Comparison of ENCODE assay signal across 8 mouse cellular contexts in the genomic region with DNA sequence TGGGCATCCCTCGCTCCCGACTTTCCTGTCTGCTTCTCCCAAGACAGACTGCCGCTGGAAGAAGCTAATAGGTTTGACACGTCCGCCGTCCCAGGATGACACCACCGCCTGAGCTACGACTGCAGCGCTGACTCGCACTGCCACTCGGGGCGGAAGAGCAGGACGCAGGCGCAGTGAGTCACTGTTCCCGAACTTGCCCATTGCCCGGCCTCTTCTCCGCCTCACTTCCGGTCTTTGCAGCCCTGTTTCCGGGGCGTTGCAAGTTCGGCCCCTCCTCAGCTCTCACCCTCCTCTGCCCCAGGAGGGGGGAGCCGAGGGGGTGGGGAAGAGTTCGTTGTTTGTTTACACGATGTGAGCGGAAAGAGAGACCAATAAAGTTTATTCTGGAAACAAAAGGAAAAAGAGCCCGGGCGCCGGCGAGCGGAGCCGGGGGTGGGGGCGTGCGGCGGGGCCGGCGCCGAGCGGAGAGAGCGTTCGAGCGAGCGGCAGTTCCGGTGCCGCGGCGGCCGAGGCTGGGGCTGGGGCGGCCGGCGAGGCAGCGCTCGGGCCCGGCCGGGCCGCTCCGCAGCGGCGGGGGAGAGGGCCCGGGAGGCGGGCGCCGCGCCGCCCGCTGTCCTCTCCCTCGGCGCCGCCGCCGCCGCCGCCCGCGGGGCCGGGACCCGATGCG. TPM values are rescaled to one million over a fixed set of nuclear protein-coding genes. Genes with fewer than 3 reads are reported as not detected.
A peak's percentile ranks its signal among the peaks of the same experiment; 100 is the strongest.
DNase-seq lines count a peak whose midpoint lies in the region; ATAC-seq and TF ChIP-seq lines count a peak whose summit lies in the region.

No protein-coding gene starts in this region.

- ATAC-seq in embryonic facial prominence, embryonic 15.5 days (ENCODE audit: insufficient number of reproducible peaks, low FRiP score, low TSS enrichment, low read depth) = peak; percentile 98
- peak; percentile 98 for ATAC-seq in limb, embryonic 14.5 days (ENCODE audit: low FRiP score, low read depth)
- peak; percentile 99 for ATAC-seq in midbrain, postnatal 0 days (ENCODE audit: low FRiP score)

- H3K36me3 ChIP-seq in embryonic facial prominence, embryonic 15.5 days = no peaks in the 10 kb centered on the region
- no peaks in the 10 kb centered on the region for H3K36me3 ChIP-seq in limb, embryonic 14.5 days (ENCODE audit: control insufficient read depth, insufficient read depth, low read length)
- H3K36me3 ChIP-seq in midbrain, postnatal 0 days (ENCODE audit: insufficient read depth, low read length) = no peaks in the 10 kb centered on the region

- WGBS in bone marrow, adult 2 months = 5% methylated on average over 76 of the region's 77 CpGs
- WGBS in embryonic facial prominence, embryonic 15.5 days = under 1% methylated on average over 54 of the region's 77 CpGs
- 1% methylated on average over 33 of the region's 77 CpGs for WGBS in limb, embryonic 14.5 days
- under 1% methylated on average over 38 of the region's 77 CpGs for WGBS in midbrain, postnatal 0 days

- peak overlapping the region; percentile 69 for H3K4me2 ChIP-seq in embryonic facial prominence, embryonic 15.5 days (replicated peaks)
- H3K4me2 ChIP-seq in limb, embryonic 14.5 days (replicated peaks; ENCODE audit: low read depth, low read length, severe bottlenecking) = peak overlapping the region; percentile 81
- H3K4me2 ChIP-seq in midbrain, postnatal 0 days (ENCODE audit: low read depth, low read length, poor library complexity, severe bottlenecking) = peak overlapping the region; percentile 64

- no peaks in the 10 kb centered on the region for H3K9me3 ChIP-seq in embryonic facial prominence, embryonic 15.5 days (replicated peaks)
- no peaks in the 10 kb centered on the region for H3K9me3 ChIP-seq in limb, embryonic 14.5 days (ENCODE audit: control insufficient read depth, low read length)
- no peaks in the 10 kb centered on the region for H3K9me3 ChIP-seq in midbrain, postnatal 0 days (ENCODE audit: low read length)

- TF ChIP-seq CTCF in bone marrow, adult 2 months (IDR thresholded peaks at IDR 0.05; ENCODE audit: control insufficient read depth, insufficient read depth, low read length) = no peak
- TF ChIP-seq CTCF in midbrain, postnatal 0 days (IDR thresholded peaks at IDR 0.05) = peak; percentile 54

- DNase-seq in 416B (ENCODE audit: low read depth) = peak; percentile 99
- DNase-seq in heart, adult 8-10 months (ENCODE audit: low spot score) = peak; percentile 98
- peak; percentile 98 for DNase-seq in kidney, adult 9 months
- peak; percentile 98 for DNase-seq in limb, embryonic 14.5 days (ENCODE audit: low spot score)
- peak; percentile 99 for DNase-seq in midbrain, postnatal 0 days (ENCODE audit: low spot score)
- peak; percentile 87 to 93 for DNase-seq in spleen, postnatal 14 days (ENCODE audit: low spot score in 2 of 2)

- TF ChIP-seq POLR2A in bone marrow, adult 2 months (IDR thresholded peaks at IDR 0.05; ENCODE audit: borderline replicate concordance, control insufficient read depth, low read depth, low read length) = peak; percentile 98
- TF ChIP-seq POLR2A in limb, embryonic 14.5 days (IDR thresholded peaks at IDR 0.05; ENCODE audit: borderline replicate concordance, extremely low read depth, insufficient read depth, insufficient read length) = peak; percentile 92; the same call in 1 of the 2 replicates

- peak overlapping the region; percentile 100 for H3K4me3 ChIP-seq in bone marrow, adult 2 months (replicated peaks; ENCODE audit: control insufficient read depth, low read depth, low read length)
- H3K4me3 ChIP-seq in embryonic facial prominence, embryonic 15.5 days (replicated peaks) = peak overlapping the region; percentile 89
- peak overlapping the region; percentile 92 for H3K4me3 ChIP-seq in limb, embryonic 14.5 days (replicated peaks; ENCODE audit: low read length)
- H3K4me3 ChIP-seq in midbrain, postnatal 0 days (ENCODE audit: low read depth, low read length) = peak overlapping the region; percentile 88

- no peaks in the 10 kb centered on the region for H3K27me3 ChIP-seq in embryonic facial prominence, embryonic 15.5 days
- no peaks in the 10 kb centered on the region for H3K27me3 ChIP-seq in limb, embryonic 14.5 days (ENCODE audit: control insufficient read depth, insufficient read depth, low read length)
- no peaks in the 10 kb centered on the region for H3K27me3 ChIP-seq in midbrain, postnatal 0 days (ENCODE audit: insufficient read depth, low read length)

- peak overlapping the region; percentile 93 for H3K27ac ChIP-seq in bone marrow, adult 2 months (ENCODE audit: control insufficient read depth, insufficient read depth, low read depth, low read length, poor library complexity)
- peak overlapping the region; percentile 99 for H3K27ac ChIP-seq in embryonic facial prominence, embryonic 15.5 days (replicated peaks)
- H3K27ac ChIP-seq in limb, embryonic 14.5 days (replicated peaks; ENCODE audit: low read depth, low read length) = peak overlapping the region; percentile 99
- H3K27ac ChIP-seq in midbrain, postnatal 0 days (ENCODE audit: low read depth, low read length) = peak overlapping the region; percentile 97

- peaks cover 6% of the 10 kb centered on the region for H3K4me1 ChIP-seq in bone marrow, adult 2 months (ENCODE audit: control insufficient read depth, insufficient read depth, low read length)
- H3K4me1 ChIP-seq in embryonic facial prominence, embryonic 15.5 days = peaks cover 26% of the 10 kb centered on the region
- H3K4me1 ChIP-seq in limb, embryonic 14.5 days (ENCODE audit: control insufficient read depth, insufficient read depth, low read length) = peaks cover 18% of the 10 kb centered on the region
- H3K4me1 ChIP-seq in midbrain, postnatal 0 days (ENCODE audit: insufficient read depth, low read length) = peaks cover 13% of the 10 kb centered on the region

- H3K9ac ChIP-seq in embryonic facial prominence, embryonic 15.5 days = peak overlapping the region; percentile 96
- peak overlapping the region; percentile 98 for H3K9ac ChIP-seq in limb, embryonic 14.5 days (ENCODE audit: low read depth, low read length, severe bottlenecking)
- H3K9ac ChIP-seq in midbrain, postnatal 0 days (replicated peaks; ENCODE audit: low read length, poor library complexity, severe bottlenecking) = peak overlapping the region; percentile 91

RNA-seq across cellular contexts. Expression of a gene that starts 0.5 kb away (rescaled TPM):
- polyA plus RNA-seq in bone marrow, adult 2 months (2011; ENCODE audit: insufficient read depth, insufficient read length, low replicate concordance, missing spikeins) = 6.3 and 8.7 TPM in 2 replicates
- 10.3 and 11.8 TPM in 2 replicates for polyA plus RNA-seq in embryonic facial prominence, embryonic 15.5 days (2015; fragmentation: Nextera tagmentation; extraction: Ambion mirVana)
- 10 to 100 TPM; 42.2 to 50.1 (median 45.1) TPM for total RNA-seq in heart, adult 8-10 months (2022)
- polyA plus RNA-seq in limb, embryonic 14.5 days (2012; rRNA removed) = 17.1 and 20.7 TPM in 2 replicates
- polyA plus RNA-seq in limb, embryonic 14.5 days (2014; fragmentation: Nextera tagmentation; extraction: Ambion mirVana) = 17.0 and 21.8 TPM in 2 replicates
- 43.3 and 51.8 TPM in 2 replicates for total RNA-seq in midbrain, postnatal 0 days (2014; rRNA removed)
- 8.6 and 10.2 TPM in 2 replicates for polyA plus RNA-seq in midbrain, postnatal 0 days (2015; fragmentation: Nextera tagmentation; extraction: Ambion mirVana)

RNA-seq across cellular contexts. Expression of a gene that starts 31.1 kb away (rescaled TPM):
- 1.3 and 6.0 TPM in 2 replicates for polyA plus RNA-seq in bone marrow, adult 2 months (2011; ENCODE audit: insufficient read depth, insufficient read length, low replicate concordance, missing spikeins)
- 4.7 and 4.8 TPM in 2 replicates for polyA plus RNA-seq in embryonic facial prominence, embryonic 15.5 days (2015; fragmentation: Nextera tagmentation; extraction: Ambion mirVana)
- total RNA-seq in heart, adult 8-10 months (2022) = 1 to 10 TPM; 5.9 to 8.9 (median 6.6) TPM
- 12.6 and 15.1 TPM in 2 replicates for polyA plus RNA-seq in limb, embryonic 14.5 days (2012; rRNA removed)
- polyA plus RNA-seq in limb, embryonic 14.5 days (2014; fragmentation: Nextera tagmentation; extraction: Ambion mirVana) = 7.1 and 7.7 TPM in 2 replicates
- 13.7 and 21.2 TPM in 2 replicates for total RNA-seq in midbrain, postnatal 0 days (2014; rRNA removed)
- 5.2 and 5.5 TPM in 2 replicates for polyA plus RNA-seq in midbrain, postnatal 0 days (2015; fragmentation: Nextera tagmentation; extraction: Ambion mirVana)

Comparison
In these comparisons a context has a peak if more than half of its experiments do, and no peak if none do; other contexts are left out.
1. Peak in every context shown above with its lines: DNase-seq, ATAC-seq, H3K4me3 ChIP-seq and H3K27ac ChIP-seq.